Comparison of ENCODE assay signal across 11 mouse cellular contexts in the genomic region with DNA sequence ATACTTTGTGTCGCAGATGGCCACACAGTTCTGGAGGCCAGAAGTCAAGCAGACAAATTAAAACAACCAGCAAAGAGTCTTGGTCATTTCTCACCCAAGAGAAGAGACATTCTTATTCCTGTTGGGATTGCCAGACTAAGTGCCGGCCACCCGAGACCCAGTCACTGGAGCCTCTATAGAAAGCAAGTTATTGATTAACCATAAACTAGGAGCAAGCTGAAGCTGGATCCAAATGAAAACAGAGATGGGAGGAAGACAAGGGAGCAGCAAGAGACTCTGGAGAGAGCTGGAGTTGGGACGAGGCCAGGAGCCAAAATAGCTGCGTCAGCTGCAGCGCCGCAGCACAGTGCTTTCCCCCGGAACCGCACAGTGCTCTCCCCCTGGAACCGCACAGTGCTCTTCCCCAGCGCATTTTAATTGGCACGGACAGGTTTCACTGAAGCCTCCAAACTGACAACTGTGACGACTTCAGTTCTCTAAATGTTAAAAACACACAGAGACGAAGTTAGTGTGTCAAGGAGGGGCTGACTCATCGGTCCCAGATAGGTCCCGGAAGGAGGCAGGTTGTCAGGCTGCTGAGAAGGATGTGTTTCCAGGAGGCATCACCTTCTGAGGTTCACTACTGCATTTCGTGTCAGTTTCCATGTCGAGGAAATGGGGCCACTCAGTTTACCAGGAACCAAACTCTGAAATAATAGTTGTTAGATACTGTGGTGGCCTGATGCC.
DNase-seq lines count a peak whose midpoint lies in the region; ATAC-seq lines count a peak whose summit lies in the region.
"Had no signal": no experiment of that assay in that cellular context is flagged by ENCODE, and none has a peak within 500 bp of the region (broad histone marks: within the 10 kb centered on the region; RNA-seq: fewer than 3 reads in every experiment).

No protein-coding gene starts in this region.

- H3K27ac ChIP-seq in forebrain, embryonic 15.5 days (replicated peaks) = no peak overlapping the region
- H3K27ac ChIP-seq in forebrain, embryonic 11.5 days (ENCODE audit: low read depth, low read length) = no peak overlapping the region
- H3K27ac ChIP-seq: heart, embryonic 13.5 days; liver, embryonic 13.5 days; midbrain, embryonic 12.5 days had no signal

- no peak overlapping the region for H3K4me3 ChIP-seq in forebrain, embryonic 15.5 days
- H3K4me3 ChIP-seq in forebrain, embryonic 11.5 days (ENCODE audit: low read depth, low read length) = no peak overlapping the region
- H3K4me3 ChIP-seq: heart, embryonic 13.5 days; liver, embryonic 13.5 days; midbrain, embryonic 12.5 days had no signal

- 0 out of 2 replicates have a peak, but pooled peaks cover 7% of the 10 kb centered on the region for H3K4me1 ChIP-seq in forebrain, embryonic 15.5 days
- H3K4me1 ChIP-seq in forebrain, embryonic 11.5 days (replicated peaks; ENCODE audit: control insufficient read depth, insufficient read depth, low read length) = no peaks in the 10 kb centered on the region
- H3K4me1 ChIP-seq: heart, embryonic 13.5 days; liver, embryonic 13.5 days; midbrain, embryonic 12.5 days had no signal

- 66% methylated on average over 18 of the region's 18 CpGs for WGBS in forebrain, embryonic 15.5 days
- WGBS in forebrain, embryonic 11.5 days = 81% methylated on average over 18 of the region's 18 CpGs

- H3K36me3 ChIP-seq in forebrain, embryonic 15.5 days = no peaks in the 10 kb centered on the region
- no peaks in the 10 kb centered on the region for H3K36me3 ChIP-seq in forebrain, embryonic 11.5 days (ENCODE audit: control insufficient read depth, insufficient read depth, low read length)
- H3K36me3 ChIP-seq: heart, embryonic 13.5 days; liver, embryonic 13.5 days; midbrain, embryonic 12.5 days had no signal

- ATAC-seq in forebrain, embryonic 15.5 days (replicated peaks) = no peak
- ATAC-seq in forebrain, embryonic 11.5 days (replicated peaks; ENCODE audit: low FRiP score) = no peak

- no peaks in the 10 kb centered on the region for H3K9me3 ChIP-seq in forebrain, embryonic 15.5 days
- H3K9me3 ChIP-seq in forebrain, embryonic 11.5 days (ENCODE audit: control insufficient read depth, low read length) = no peaks in the 10 kb centered on the region
- H3K9me3 ChIP-seq: heart, embryonic 13.5 days; liver, embryonic 13.5 days; midbrain, embryonic 12.5 days had no signal

- H3K27me3 ChIP-seq in forebrain, embryonic 15.5 days = no peaks in the 10 kb centered on the region
- no peaks in the 10 kb centered on the region for H3K27me3 ChIP-seq in forebrain, embryonic 11.5 days (ENCODE audit: control insufficient read depth, insufficient read depth, low read length)
- H3K27me3 ChIP-seq: heart, embryonic 13.5 days; liver, embryonic 13.5 days; midbrain, embryonic 12.5 days had no signal

- 0 out of 2 replicates have a peak overlapping the region, but pooled peaks have one; percentile 4 for H3K4me2 ChIP-seq in forebrain, embryonic 15.5 days (replicated peaks)
- no peak overlapping the region for H3K4me2 ChIP-seq in forebrain, embryonic 11.5 days (ENCODE audit: low read depth, low read length, severe bottlenecking)
- H3K4me2 ChIP-seq: heart, embryonic 13.5 days; liver, embryonic 13.5 days; midbrain, embryonic 12.5 days had no signal

- H3K9ac ChIP-seq in forebrain, embryonic 15.5 days (replicated peaks) = no peak overlapping the region
- no peak overlapping the region for H3K9ac ChIP-seq in forebrain, embryonic 11.5 days (ENCODE audit: low read length)
- H3K9ac ChIP-seq: heart, embryonic 13.5 days; liver, embryonic 13.5 days; midbrain, embryonic 12.5 days had no signal

- no peak for DNase-seq in forebrain, embryonic 11.5 days (ENCODE audit: low spot score)
- DNase-seq in lung, postnatal 10 days = peak; percentile 15
- DNase-seq in lung, postnatal 14 days = no peak
- peak; percentile 8 for DNase-seq in kidney, adult 11 months
- DNase-seq in right cerebral cortex, postnatal 4 days = peak; percentile 29
- no peak for DNase-seq in embryo, embryonic 11 days
- no peak for DNase-seq in layer of hippocampus, postnatal 14 days (ENCODE audit: low spot score in 2 of 2)
- DNase-seq: liver, embryonic 13.5 days had no signal

Comparison
In these comparisons a context has a peak if more than half of its experiments do, and no peak if none do; other contexts are left out.
1. DNase-seq: peak in lung, postnatal 10 days (single experiment), kidney, adult 11 months (single experiment) and right cerebral cortex, postnatal 4 days (single experiment); none in forebrain, embryonic 11.5 days (single experiment), lung, postnatal 14 days (single experiment), embryo, embryonic 11 days (single experiment) and layer of hippocampus, postnatal 14 days (0 of 2).